Mouse (Mus musculus): ENCODE results near the gene Fbxl15.

- peak; percentile 92 for TF ChIP-seq CTCF (IDR thresholded peaks at IDR 0.05; ENCODE audit: low read depth)
- TF ChIP-seq EP300 (IDR thresholded peaks at IDR 0.05; ENCODE audit: low read depth) = no peak
Observed at GRCm38 (mm10) chr19:46308706-46309435, 19.1 kb upstream of the Fbxl15 start.

Data from heart, postnatal 0 days (tissue).